Mouse (Mus musculus) liver, embryonic 14.5 days (tissue): ENCODE measurements at regions not wholly inside any gene's neighbourhood (a gene's known extent, or its start where the extent isn't known, plus 50 kb on each side); places are given as distances from the start of the nearest gene placed in this dataset.

ENCODE experiments used
- ATAC-seq: fragments of 200-750 bp; cut with Nextera tagmentation; 2 replicates; pipeline ENCODE4 v1.8.0; 2017; ENCODE audit warnings: moderate number of reproducible peaks, mild to moderate bottlenecking, moderate library complexity; ENCODE audit not compliant: insufficient read depth
- DNase-seq, 3 experiments: peaks; one replicate each; pipeline ENCODE4 v3.0.0-alpha.2; 2012 to 2013; ENCODE audit warnings: low read depth in 3 of 3, low spot score in 3 of 3
- H3K27ac ChIP-seq: fragments of 300-500 bp; sonication (generic); 2 replicates; pipeline ENCODE4 v1.5.1; 2014; ENCODE audit warnings: moderate library complexity, mild to moderate bottlenecking, control low read depth, inconsistent platforms
- H3K27me3 ChIP-seq: fragments of 300-500 bp; sonication (generic); 2 replicates; pipeline ENCODE4 v1.6.1; 2014; ENCODE audit warnings: mild to moderate bottlenecking, low read length, moderate library complexity; ENCODE audit not compliant: control insufficient read depth, insufficient read depth
- H3K36me3 ChIP-seq: fragments of 300-500 bp; sonication (generic); replicated peaks from 2 replicates; pipeline ENCODE4 v1.6.1; 2014; ENCODE audit warnings: low read depth; ENCODE audit not compliant: control insufficient read depth, insufficient read depth
- H3K4me1 ChIP-seq, 2 experiments: fragments of 200-500 bp in 1 of 2; fragments of 300-500 bp in 1 of 2; sonication (generic) in 1 of 2; replicated peaks; 2 replicates each; pipeline ENCODE4 v1.6.1; 2012 to 2014; ENCODE audit warnings: antibody characterized with exemption in 1 of 2, inconsistent platforms in 1 of 2, low read length in 1 of 2; ENCODE audit not compliant: control insufficient read depth in 2 of 2, insufficient read depth in 2 of 2
- H3K4me2 ChIP-seq: fragments of 300-500 bp; sonication (generic); 2 replicates; pipeline ENCODE4 v1.6.1; 2014; ENCODE audit warnings: low read depth, mild to moderate bottlenecking, control low read depth, moderate library complexity
- H3K4me3 ChIP-seq, 2 experiments: fragments of 200-500 bp in 1 of 2; fragments of 300-500 bp in 1 of 2; sonication (generic) in 1 of 2; 2 replicates each; pipeline ENCODE4 v1.5.1; 2012 to 2014; ENCODE audit warnings: low read depth in 2 of 2, low read length in 2 of 2, mild to moderate bottlenecking in 2 of 2, control low read depth in 1 of 2, inconsistent platforms in 1 of 2, moderate library complexity in 1 of 2; ENCODE audit not compliant: insufficient read depth in 1 of 2
- H3K9ac ChIP-seq: fragments of 300-500 bp; sonication (generic); replicated peaks from 2 replicates; pipeline ENCODE4 v1.6.1; 2014; ENCODE audit warnings: mild to moderate bottlenecking, control low read depth, moderate library complexity
- H3K9me3 ChIP-seq: fragments of 300-500 bp; sonication (generic); 2 replicates; pipeline ENCODE4 v1.6.1; 2016; ENCODE audit warnings: low read length, mixed read lengths; ENCODE audit not compliant: control insufficient read depth
- CTCF ChIP-seq: IDR thresholded peaks from 2 replicates; pipeline ENCODE4 v1.5.1; 2016; ENCODE audit warnings: antibody characterized with exemption, low read depth, control low read depth
- EP300 ChIP-seq: IDR thresholded peaks from 2 replicates; pipeline ENCODE4 v1.6.1; 2016; ENCODE audit warnings: antibody characterized with exemption, low read depth
- WGBS: fragments of 180-500 bp; shearing (Covaris S2); extraction: QIAGEN DNeasy Blood & Tissue Kit; methylation state at CpG from one replicate; pipeline ENCODE4 v1.1.7; 2014; ENCODE audit not compliant: insufficient replicate concordance; 5-methylcytosine and 5-hydroxymethylcytosine counted together

- no peak overlapping the region for H3K9ac ChIP-seq
- ATAC-seq (no peak), DNase-seq (no peak)
- no peaks in the 10 kb centered on the region for H3K36me3 ChIP-seq
- H3K27me3 ChIP-seq = no peaks in the 10 kb centered on the region
- TF ChIP-seq EP300 = no peak
- no peak for TF ChIP-seq CTCF
- no peaks in the 10 kb centered on the region for H3K9me3 ChIP-seq
- no peaks in the 10 kb centered on the region for H3K4me1 ChIP-seq
- WGBS = 56% methylated on average over 6 of the region's 6 CpGs
- no peak overlapping the region for H3K4me3 ChIP-seq
- no peak overlapping the region for H3K4me2 ChIP-seq
- no peak overlapping the region for H3K27ac ChIP-seq
These were observed 268.1 kb upstream of the Msx2 start for GRCm38 (mm10) chr13:53740981-53741380.

- H3K4me3 ChIP-seq = no peak overlapping the region
These were observed 266.3 kb upstream of the Msx2 start for GRCm38 (mm10) chr13:53739127-53739526.

GRCm38 (mm10) chr13:53734944-53735343 is 262.1 kb upstream of the Msx2 start:
- Histone ChIP-seq H3K9me3 (no peaks in the 10 kb centered on the region), H3K4me1 (no peaks in the 10 kb centered on the region), H3K27ac (no peak overlapping the region), H3K4me2 (no peak overlapping the region), H3K9ac (no peak overlapping the region), H3K27me3 (no peaks in the 10 kb centered on the region), H3K4me3 (no peak overlapping the region), H3K36me3 (no peaks in the 10 kb centered on the region)
- TF ChIP-seq CTCF = no peak
- no peak for TF ChIP-seq EP300
- 64% methylated on average over 4 of the region's 4 CpGs for WGBS
- no peak for DNase-seq
- ATAC-seq = no peak

More at GRCm38 (mm10) chr13:53739127-53739526, 266.3 kb upstream of the Msx2 start:
- ATAC-seq (no peak), DNase-seq (no peak)
- TF ChIP-seq EP300 (no peak), CTCF (no peak)
- WGBS = 67% methylated on average over 3 of the region's 3 CpGs
- no peaks in the 10 kb centered on the region for H3K9me3 ChIP-seq
- no peaks in the 10 kb centered on the region for H3K27me3 ChIP-seq
- no peak overlapping the region for H3K9ac ChIP-seq
- H3K36me3 ChIP-seq = no peaks in the 10 kb centered on the region
- no peak overlapping the region for H3K27ac ChIP-seq
- no peak overlapping the region for H3K4me2 ChIP-seq
- H3K4me1 ChIP-seq = no peaks in the 10 kb centered on the region

- WGBS = 50% methylated on average over 10 of the region's 10 CpGs
- no peak overlapping the region for H3K9ac ChIP-seq
- ATAC-seq = no peak
- no peaks in the 10 kb centered on the region for H3K9me3 ChIP-seq
- H3K27me3 ChIP-seq = no peaks in the 10 kb centered on the region
- no peak for TF ChIP-seq EP300
- TF ChIP-seq CTCF = no peak
- no peaks in the 10 kb centered on the region for H3K36me3 ChIP-seq
- H3K4me1 ChIP-seq = no peaks in the 10 kb centered on the region
- H3K4me2 ChIP-seq = no peak overlapping the region
- no peak overlapping the region for H3K27ac ChIP-seq
- no peak overlapping the region for H3K4me3 ChIP-seq
- no peak for DNase-seq
These were observed 257.5 kb upstream of the Msx2 start for GRCm38 (mm10) chr13:53730259-53730902.

- H3K27me3 ChIP-seq = no peaks in the 10 kb centered on the region
- TF ChIP-seq CTCF (no peak), EP300 (no peak)
- H3K36me3 ChIP-seq = no peaks in the 10 kb centered on the region
- H3K27ac ChIP-seq = no peak overlapping the region
- H3K9ac ChIP-seq = no peak overlapping the region
- no peak overlapping the region for H3K4me3 ChIP-seq
- no peaks in the 10 kb centered on the region for H3K4me1 ChIP-seq
- no peaks in the 10 kb centered on the region for H3K9me3 ChIP-seq
- ATAC-seq (no peak), DNase-seq (no peak)
- 57% methylated on average over 7 of the region's 7 CpGs for WGBS
- H3K4me2 ChIP-seq = no peak overlapping the region
These were observed 257.0 kb upstream of the Msx2 start for GRCm38 (mm10) chr13:53729848-53730247.
